Mouse (Mus musculus) ES-E14 (cell line): ENCODE measurements at regions not wholly inside any gene's neighbourhood (a gene's known extent, or its start where the extent isn't known, plus 50 kb on each side); places are given as distances from the start of the nearest gene placed in this dataset.

ENCODE experiments used
- DNase-seq: peaks from one replicate; pipeline ENCODE4 v3.0.0-alpha.2; 2013; ENCODE audit warnings: low read depth, low spot score
- H3K27ac ChIP-seq: 2 replicates; pipeline ENCODE4 v1.5.1; 2012; ENCODE audit warnings: low read depth, mild to moderate bottlenecking, low read length, moderate library complexity, mixed read lengths; ENCODE audit not compliant: poor library complexity, insufficient read depth, severe bottlenecking
- H3K36me3 ChIP-seq: 2 replicates; pipeline ENCODE4 v1.6.1; 2012; ENCODE audit warnings: mild to moderate bottlenecking, low read length, moderate library complexity, mixed read lengths; ENCODE audit not compliant: control insufficient read depth, poor library complexity, insufficient read depth, severe bottlenecking
- H3K4me1 ChIP-seq, 2 experiments: fragments of 150-350 bp in 1 of 2; sonication (generic) in 1 of 2; 2 replicates each; pipeline ENCODE4 v1.6.1; 2012; ENCODE audit warnings: low read length in 2 of 2, mild to moderate bottlenecking in 1 of 2, mixed read lengths in 1 of 2; ENCODE audit not compliant: control insufficient read depth in 2 of 2, insufficient read depth in 2 of 2, poor library complexity in 1 of 2
- H3K4me3 ChIP-seq, 2 experiments: fragments of 150-350 bp in 1 of 2; sonication (generic) in 1 of 2; 2 replicates each; pipeline ENCODE4 v1.5.1; 2012; ENCODE audit warnings: low read length in 2 of 2, low read depth in 1 of 2, mild to moderate bottlenecking in 1 of 2, mixed read lengths in 1 of 2; ENCODE audit not compliant: insufficient read depth in 1 of 2, poor library complexity in 1 of 2, severe bottlenecking in 1 of 2
- H3K9ac ChIP-seq: 2 replicates; pipeline ENCODE4 v1.6.1; 2012; ENCODE audit warnings: low read depth, mild to moderate bottlenecking, low read length, mixed read lengths; ENCODE audit not compliant: poor library complexity, insufficient read depth, severe bottlenecking
- H3K9me3 ChIP-seq: fragments of 150-350 bp; sonication (generic); 2 replicates; pipeline ENCODE4 v1.6.1; 2012; ENCODE audit warnings: low read depth, mild to moderate bottlenecking, low read length; ENCODE audit not compliant: control insufficient read depth, insufficient read depth
- CHD2 ChIP-seq: IDR thresholded peaks from 2 replicates; pipeline ENCODE4 v1.6.1; 2014; ENCODE audit warnings: mild to moderate bottlenecking, low read depth, low read length, inconsistent platforms
- HCFC1 ChIP-seq: IDR thresholded peaks from 2 replicates; pipeline ENCODE4 v1.6.1; 2012; ENCODE audit warnings: low read length, inconsistent platforms, borderline replicate concordance; ENCODE audit not compliant: insufficient read depth
- MAFK ChIP-seq: IDR thresholded peaks from 2 replicates; pipeline ENCODE4 v1.6.1; 2014; ENCODE audit warnings: mild to moderate bottlenecking, low read depth, low read length, inconsistent platforms; ENCODE audit not compliant: insufficient read depth
- ZC3H11A ChIP-seq: IDR thresholded peaks from 2 replicates; pipeline ENCODE4 v1.6.1; 2012; ENCODE audit warnings: low read depth, mild to moderate bottlenecking, inconsistent platforms, low read length, borderline replicate concordance
- ZNF384 ChIP-seq: IDR thresholded peaks from 2 replicates; pipeline ENCODE4 v1.6.1; 2012; ENCODE audit warnings: low read depth, low read length, inconsistent platforms
- in situ Hi-C, 2 experiments: fragments of 600-800 bp; cut with MboI; formaldehyde crosslinking; loops; one replicate each; pipeline ENCODE4 v1.15.1; 2025; ENCODE audit warnings: low sequenced_read_pairs in 2 of 2, inconsistent platforms in 1 of 2; ENCODE audit not compliant: unreplicated experiment in 2 of 2

GRCm38 (mm10) chr4:89062384-89062783 is 74.5 kb upstream of the Mtap start:
- no peaks in the 10 kb centered on the region for H3K4me1 ChIP-seq
- H3K9ac ChIP-seq = no peak overlapping the region
- no peak overlapping the region for H3K27ac ChIP-seq
- no peak for DNase-seq
- H3K36me3 ChIP-seq = no peaks in the 10 kb centered on the region
- H3K4me3 ChIP-seq = no peak overlapping the region
- in situ Hi-C loops = no loop called here
- H3K9me3 ChIP-seq = no peaks in the 10 kb centered on the region
- TF ChIP-seq MAFK = no peak
- TF ChIP-seq CHD2 = no peak
- TF ChIP-seq ZNF384 = no peak
- TF ChIP-seq HCFC1 = no peak
- no peak for TF ChIP-seq ZC3H11A

DNA sequence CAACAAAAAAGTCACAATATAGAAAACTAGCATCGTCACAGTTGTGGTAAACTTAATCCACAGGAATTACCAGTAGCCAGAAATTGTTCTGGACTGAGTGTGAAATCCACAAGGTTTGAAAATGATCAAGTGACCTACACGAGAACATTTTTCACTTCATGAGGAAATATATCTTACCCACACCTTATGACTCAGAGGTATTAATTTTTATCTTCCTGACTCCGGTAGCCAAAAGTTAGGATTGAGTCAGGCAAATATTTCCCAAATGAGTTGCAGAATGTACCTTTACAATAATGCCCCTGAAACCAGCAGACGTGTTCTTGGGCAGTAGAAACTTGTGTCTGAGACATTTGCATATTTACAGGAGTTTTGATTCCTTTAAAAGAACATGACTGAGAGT is 75.3 kb upstream of the Mtap start:
- no peaks in the 10 kb centered on the region for H3K36me3 ChIP-seq
- H3K9ac ChIP-seq = no peak overlapping the region
- TF ChIP-seq HCFC1 (no peak), MAFK (no peak), ZNF384 (no peak), ZC3H11A (no peak), CHD2 (no peak)
- no peak overlapping the region for H3K27ac ChIP-seq
- no peaks in the 10 kb centered on the region for H3K4me1 ChIP-seq
- DNase-seq = no peak
- no peak overlapping the region for H3K4me3 ChIP-seq
- in situ Hi-C loops = no loop called here
- no peaks in the 10 kb centered on the region for H3K9me3 ChIP-seq

DNA sequence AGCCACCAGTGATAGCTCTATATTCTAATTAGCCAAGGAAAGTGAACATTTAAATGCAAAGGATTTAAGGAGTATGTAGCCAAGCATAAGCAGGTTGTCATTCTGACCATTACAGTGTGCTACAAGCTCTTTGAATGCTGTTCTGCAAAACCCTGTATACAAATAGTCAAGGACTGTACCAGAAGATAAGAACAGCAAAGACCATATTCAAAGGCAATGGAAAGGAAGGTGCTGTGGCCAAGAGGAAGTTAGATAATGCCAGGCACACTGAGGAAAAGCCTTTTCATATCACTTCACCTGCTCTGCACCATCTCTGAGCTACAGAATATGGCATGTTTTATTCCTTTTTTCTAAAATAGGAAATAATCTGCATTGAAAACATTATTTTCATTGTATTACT is 79.3 kb upstream of the Mtap start:
- TF ChIP-seq ZC3H11A (no peak), ZNF384 (no peak), HCFC1 (no peak), CHD2 (no peak), MAFK (no peak)

DNA sequence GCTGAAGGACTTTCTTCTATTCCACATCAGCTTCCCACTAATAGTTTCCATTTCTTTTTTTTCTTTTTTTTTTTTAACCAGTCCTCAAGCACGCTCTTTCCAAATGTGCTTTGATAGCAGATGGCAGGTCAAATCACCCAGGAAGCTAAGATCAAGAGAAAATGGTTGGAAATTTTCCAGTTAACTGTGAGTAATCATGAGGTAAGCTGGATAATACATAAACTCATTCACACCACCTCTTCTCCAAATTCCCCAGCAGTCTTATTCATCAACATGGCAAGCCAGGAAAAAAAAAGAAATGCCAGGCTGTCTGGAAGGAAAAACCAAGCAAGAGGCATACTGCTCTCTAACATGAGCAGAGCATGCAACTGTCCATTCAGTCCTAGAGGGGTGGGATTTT is 79.8 kb upstream of the Mtap start:
- no peaks in the 10 kb centered on the region for H3K4me1 ChIP-seq
- no peak for DNase-seq
- H3K9me3 ChIP-seq = no peaks in the 10 kb centered on the region
- in situ Hi-C loops = no loop called here
- no peak overlapping the region for H3K27ac ChIP-seq
- H3K36me3 ChIP-seq = no peaks in the 10 kb centered on the region
- no peak overlapping the region for H3K9ac ChIP-seq
- no peak overlapping the region for H3K4me3 ChIP-seq
- TF ChIP-seq MAFK = no peak
- no peak for TF ChIP-seq HCFC1
- no peak for TF ChIP-seq CHD2
- TF ChIP-seq ZNF384 = no peak
- no peak for TF ChIP-seq ZC3H11A

More for the DNA sequence above, 79.3 kb upstream of the Mtap start:
- H3K9me3 ChIP-seq = no peaks in the 10 kb centered on the region
- H3K36me3 ChIP-seq = no peaks in the 10 kb centered on the region
- H3K4me3 ChIP-seq = no peak overlapping the region
- no peaks in the 10 kb centered on the region for H3K4me1 ChIP-seq
- in situ Hi-C loops = no loop called here
- no peak overlapping the region for H3K27ac ChIP-seq
- DNase-seq = no peak
- H3K9ac ChIP-seq = no peak overlapping the region

DNA sequence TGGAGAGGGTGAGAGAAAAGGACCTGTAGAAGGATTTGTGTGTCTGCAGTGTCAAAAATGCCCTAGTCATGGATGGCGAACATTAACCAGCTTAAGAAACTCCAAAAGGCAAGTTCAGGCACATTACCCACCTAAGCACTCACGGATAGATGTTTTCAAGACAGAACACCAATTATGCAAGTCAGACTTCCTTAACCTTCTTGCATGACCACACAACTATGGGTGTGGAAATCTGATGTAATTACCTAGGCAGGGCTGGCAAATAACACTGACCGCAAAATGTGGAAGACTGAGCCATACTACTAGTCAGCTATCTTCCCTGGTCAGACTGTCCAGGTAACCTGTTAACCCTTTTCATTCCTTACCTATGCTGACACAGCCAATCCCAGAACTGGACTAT is 81.0 kb upstream of the Mtap start:
- Histone ChIP-seq H3K9ac (no peak overlapping the region), H3K36me3 (no peaks in the 10 kb centered on the region), H3K4me3 (no peak overlapping the region), H3K4me1 (no peaks in the 10 kb centered on the region), H3K9me3 (no peaks in the 10 kb centered on the region), H3K27ac (no peak overlapping the region)
- no peak for DNase-seq
- TF ChIP-seq CHD2 (no peak), MAFK (no peak), HCFC1 (no peak), ZC3H11A (no peak), ZNF384 (no peak)
- in situ Hi-C loops = no loop called here
